Mouse (Mus musculus): ENCODE measurements at regions not wholly inside any gene's neighbourhood (a gene's known extent, or its start where the extent isn't known, plus 50 kb on each side); places are given as distances from the start of the nearest gene placed in this dataset.

- DNase-seq (ENCODE audit: low spot score): no peak
Observed at GRCm38 (mm10) chr10:17202556-17203415, 520.2 kb upstream of the Cited2 start.

- no peak for DNase-seq (ENCODE audit: low spot score)
Observed at GRCm38 (mm10) chr10:17203416-17204110, 519.5 kb upstream of the Cited2 start.

- DNase-seq (ENCODE audit: low spot score): no peak
Observed at GRCm38 (mm10) chr10:17204153-17204552, 518.9 kb upstream of the Cited2 start.

GRCm38 (mm10) chr10:17212551-17213309 lies 510.3 kb upstream of the Cited2 start:
- DNase-seq (ENCODE audit: low spot score): no peak

- no peak for DNase-seq (ENCODE audit: low spot score)
Observed at GRCm38 (mm10) chr10:17213310-17214064, 509.5 kb upstream of the Cited2 start.

GRCm38 (mm10) chr10:17214065-17214440 lies 509.0 kb upstream of the Cited2 start:
- no peak for DNase-seq (ENCODE audit: low spot score)

- DNase-seq (ENCODE audit: low spot score): no peak
Observed at GRCm38 (mm10) chr10:17215029-17215428, 508.0 kb upstream of the Cited2 start.

GRCm38 (mm10) chr10:17221495-17221894 lies 501.5 kb upstream of the Cited2 start:
- DNase-seq (ENCODE audit: low spot score): no peak

GRCm38 (mm10) chr10:17225727-17226126 lies 497.3 kb upstream of the Cited2 start:
- DNase-seq (ENCODE audit: low spot score): no peak

- DNase-seq (ENCODE audit: low spot score): no peak
Observed at GRCm38 (mm10) chr10:17230040-17230818, 492.8 kb upstream of the Cited2 start.

- no peak for DNase-seq (ENCODE audit: low spot score)
Observed at GRCm38 (mm10) chr10:17235955-17236650, 486.9 kb upstream of the Cited2 start.

GRCm38 (mm10) chr10:17236761-17237160 lies 486.3 kb upstream of the Cited2 start:
- DNase-seq (ENCODE audit: low spot score): no peak

- no peak for DNase-seq (ENCODE audit: low spot score)
Observed at GRCm38 (mm10) chr10:17237463-17237862, 485.6 kb upstream of the Cited2 start.

GRCm38 (mm10) chr10:17237918-17238850 lies 484.8 kb upstream of the Cited2 start:
- DNase-seq (ENCODE audit: low spot score): no peak

GRCm38 (mm10) chr10:17248270-17248669 lies 474.7 kb upstream of the Cited2 start:
- no peak for DNase-seq (ENCODE audit: low spot score)

- no peak for DNase-seq (ENCODE audit: low spot score)
Observed at GRCm38 (mm10) chr10:17253040-17253439, 470.0 kb upstream of the Cited2 start.

GRCm38 (mm10) chr10:17260154-17260553 lies 462.9 kb upstream of the Cited2 start:
- no peak for DNase-seq (ENCODE audit: low spot score)

- DNase-seq (ENCODE audit: low spot score): no peak
Observed at GRCm38 (mm10) chr10:17260615-17261014, 462.4 kb upstream of the Cited2 start.

- DNase-seq (ENCODE audit: low spot score): no peak
Observed at GRCm38 (mm10) chr10:17261192-17261824, 461.7 kb upstream of the Cited2 start.

All from layer of hippocampus, adult 9-10 months (tissue).